Mouse (Mus musculus) midbrain, embryonic 11.5 days (tissue): ENCODE measurements around the gene Apba1. TPM values are rescaled to one million over a fixed set of nuclear protein-coding genes. Genes with fewer than 3 reads are reported as not detected.

ENCODE experiments used
- ATAC-seq: fragments of 200-750 bp; cut with Nextera tagmentation; 2 replicates; pipeline ENCODE4 v1.8.0; 2017; ENCODE audit warnings: moderate TSS enrichment, moderate library complexity; ENCODE audit not compliant: low FRiP score
- DNase-seq: peaks from one replicate; pipeline ENCODE4 v3.0.0; 2015; ENCODE audit warnings: low spot score; ENCODE audit errors: missing footprints
- H3K27ac ChIP-seq: fragments of 300-500 bp; sonication (generic); 2 replicates; pipeline ENCODE4 v1.5.1; 2014; ENCODE audit warnings: low read depth, low read length
- H3K27me3 ChIP-seq: fragments of 300-500 bp; sonication (generic); 2 replicates; pipeline ENCODE4 v1.6.1; 2014; ENCODE audit warnings: mild to moderate bottlenecking, low read length, moderate library complexity, mixed read lengths; ENCODE audit not compliant: control insufficient read depth, insufficient read depth
- H3K36me3 ChIP-seq: fragments of 300-500 bp; sonication (generic); 2 replicates; pipeline ENCODE4 v1.6.1; 2014; ENCODE audit warnings: mild to moderate bottlenecking, low read length, moderate library complexity, mixed read lengths; ENCODE audit not compliant: control insufficient read depth, insufficient read depth
- H3K4me1 ChIP-seq: fragments of 300-500 bp; sonication (generic); 2 replicates; pipeline ENCODE4 v1.6.1; 2014; ENCODE audit warnings: low read length; ENCODE audit not compliant: control insufficient read depth, insufficient read depth
- H3K4me2 ChIP-seq: fragments of 300-500 bp; sonication (generic); 2 replicates; pipeline ENCODE4 v1.6.1; 2014; ENCODE audit warnings: mild to moderate bottlenecking, moderate library complexity
- H3K4me3 ChIP-seq: fragments of 300-500 bp; sonication (generic); 2 replicates; pipeline ENCODE4 v1.5.1; 2014; ENCODE audit warnings: low read depth, low read length
- H3K9ac ChIP-seq: fragments of 300-500 bp; sonication (generic); 2 replicates; pipeline ENCODE4 v1.6.1; 2014; ENCODE audit warnings: low read length
- H3K9me3 ChIP-seq: fragments of 300-500 bp; sonication (generic); 2 replicates; pipeline ENCODE4 v1.6.1; 2016; ENCODE audit warnings: low read length; ENCODE audit not compliant: control insufficient read depth
- WGBS: fragments of 180-500 bp; shearing (Covaris S2); extraction: QIAGEN DNeasy Blood & Tissue Kit; methylation state at CpG from one replicate; pipeline ENCODE4 v1.1.7; 2014; 5-methylcytosine and 5-hydroxymethylcytosine counted together
- polyA plus RNA-seq: library from polyadenylated mRNA; unstranded; fragments of >200 nt; fragmentation: Nextera tagmentation; extraction: Ambion mirVana; gene quantifications from 2 replicates; pipeline ENCODE4 v1.2.1, GENCODE M21; 2014

Gene Apba1
- 1.2 and 1.4 TPM in 2 replicates for polyA plus RNA-seq

- peak; percentile 96 for DNase-seq
- Histone ChIP-seq H3K27ac (peak within 1 kb of the TSS; percentile 57), H3K4me2 (peak within 1 kb of the TSS; percentile 70), H3K4me1 (peaks cover 10% of the 10 kb centered on the region), H3K36me3 (no peaks in the 10 kb centered on the region), H3K9me3 (no peaks in the 10 kb centered on the region), H3K27me3 (peaks cover 4% of the 10 kb centered on the region), H3K9ac (peak within 1 kb of the TSS; percentile 73), H3K4me3 (peak within 1 kb of the TSS; percentile 65)
- ATAC-seq = peak; percentile 88
- WGBS = under 1% methylated on average over 94 of the region's 98 CpGs
These were observed at the start of gene Apba1 for GRCm38 (mm10) chr19:23758554-23759321. Apba1 (plus strand) TSS chr19:23758887.

- WGBS = 84% methylated on average over 3 of the region's 3 CpGs
- no peak for ATAC-seq
These were observed 12.2 kb upstream of the Apba1 start for GRCm38 (mm10) chr19:23746506-23746905.

GRCm38 (mm10) chr19:23757011-23757410 is 1.7 kb upstream of the Apba1 start:
- no peak overlapping the region for H3K4me3 ChIP-seq
- H3K9ac ChIP-seq = no peak overlapping the region
- H3K9me3 ChIP-seq = no peaks in the 10 kb centered on the region
- no peak overlapping the region for H3K4me2 ChIP-seq
- no peak for ATAC-seq
- no peaks in the 10 kb centered on the region for H3K36me3 ChIP-seq
- peaks cover 10% of the 10 kb centered on the region for H3K4me1 ChIP-seq
- DNase-seq = no peak
- H3K27ac ChIP-seq = no peak overlapping the region
- H3K27me3 ChIP-seq = peaks cover 4% of the 10 kb centered on the region
- 25% methylated on average over 7 of the region's 7 CpGs for WGBS

More at GRCm38 (mm10) chr19:23746506-23746905, 12.2 kb upstream of the Apba1 start:
- DNase-seq = peak; percentile 37
- no peak overlapping the region for H3K4me2 ChIP-seq
- no peak overlapping the region for H3K4me3 ChIP-seq
- no peaks in the 10 kb centered on the region for H3K36me3 ChIP-seq
- no peaks in the 10 kb centered on the region for H3K27me3 ChIP-seq
- no peak overlapping the region for H3K9ac ChIP-seq
- no peaks in the 10 kb centered on the region for H3K9me3 ChIP-seq
- H3K27ac ChIP-seq = no peak overlapping the region
- no peaks in the 10 kb centered on the region for H3K4me1 ChIP-seq

GRCm38 (mm10) chr19:23757961-23758553 is 630 bp upstream of the Apba1 start:
- under 1% methylated on average over 40 of the region's 40 CpGs for WGBS
- Histone ChIP-seq H3K27ac (peak overlapping the region; percentile 57; the same call in 1 of the 2 replicates), H3K36me3 (no peaks in the 10 kb centered on the region), H3K4me2 (peak overlapping the region; percentile 70), H3K4me1 (peaks cover 10% of the 10 kb centered on the region), H3K27me3 (peaks cover 4% of the 10 kb centered on the region), H3K4me3 (peak overlapping the region; percentile 65), H3K9me3 (no peaks in the 10 kb centered on the region), H3K9ac (peak overlapping the region; percentile 73)
- peak; percentile 100 for DNase-seq
- ATAC-seq = peak; percentile 78

- peaks cover 4% of the 10 kb centered on the region for H3K27me3 ChIP-seq
- 3% methylated on average over 17 of the region's 17 CpGs for WGBS
- no peaks in the 10 kb centered on the region for H3K36me3 ChIP-seq
- H3K9ac ChIP-seq = peak overlapping the region; percentile 73
- H3K9me3 ChIP-seq = no peaks in the 10 kb centered on the region
- H3K27ac ChIP-seq = peak overlapping the region; percentile 57
- H3K4me2 ChIP-seq = peak overlapping the region; percentile 70
- DNase-seq = peak; percentile 93
- peaks cover 10% of the 10 kb centered on the region for H3K4me1 ChIP-seq
- ATAC-seq = no peak
- peak overlapping the region; percentile 65 for H3K4me3 ChIP-seq
These were observed 747 bp downstream of the Apba1 start for GRCm38 (mm10) chr19:23759322-23759945.

- DNase-seq = no peak
- peaks cover 4% of the 10 kb centered on the region for H3K27me3 ChIP-seq
These were observed 4.7 kb downstream of the Apba1 start for GRCm38 (mm10) chr19:23763371-23763770.

GRCm38 (mm10) chr19:23764051-23764450 is 5.4 kb downstream of the Apba1 start:
- H3K27ac ChIP-seq = no peak overlapping the region
- no peaks in the 10 kb centered on the region for H3K9me3 ChIP-seq
- WGBS = 56% methylated on average over 2 of the region's 2 CpGs
- H3K4me2 ChIP-seq = no peak overlapping the region
- DNase-seq = no peak
- no peak overlapping the region for H3K9ac ChIP-seq
- H3K4me3 ChIP-seq = no peak overlapping the region
- ATAC-seq = no peak
- peaks cover 4% of the 10 kb centered on the region for H3K27me3 ChIP-seq
- no peaks in the 10 kb centered on the region for H3K36me3 ChIP-seq
- H3K4me1 ChIP-seq = peaks cover 10% of the 10 kb centered on the region

More at GRCm38 (mm10) chr19:23763371-23763770, 4.7 kb downstream of the Apba1 start:
- Histone ChIP-seq H3K4me3 (no peak overlapping the region), H3K4me2 (no peak overlapping the region), H3K4me1 (peaks cover 10% of the 10 kb centered on the region), H3K9me3 (no peaks in the 10 kb centered on the region), H3K27ac (no peak overlapping the region), H3K9ac (no peak overlapping the region), H3K36me3 (no peaks in the 10 kb centered on the region)
- 95% methylated on average over 6 of the region's 6 CpGs for WGBS
- ATAC-seq = no peak

GRCm38 (mm10) chr19:23768864-23769263 is 10.2 kb downstream of the Apba1 start:
- Histone ChIP-seq H3K9me3 (no peaks in the 10 kb centered on the region), H3K27me3 (no peaks in the 10 kb centered on the region), H3K9ac (no peak overlapping the region), H3K36me3 (no peaks in the 10 kb centered on the region), H3K4me3 (no peak overlapping the region), H3K4me1 (peaks cover 6% of the 10 kb centered on the region), H3K27ac (no peak overlapping the region), H3K4me2 (no peak overlapping the region)
- no peak for DNase-seq
- ATAC-seq = no peak
- WGBS = 41% methylated on average over 5 of the region's 5 CpGs
